Comparison of ENCODE assay signal across 10 mouse cellular contexts in genomic region chr16:23291521-23291920, GRCm38 (mm10).
DNase-seq lines count a peak whose midpoint lies in the region; ATAC-seq and TF ChIP-seq lines count a peak whose summit lies in the region.
"Had no signal": no experiment of that assay in that cellular context is flagged by ENCODE, and none has a peak within 500 bp of the region (broad histone marks: within the 10 kb centered on the region; RNA-seq: fewer than 3 reads in every experiment).

No protein-coding gene starts in this region.

- no peak overlapping the region for H3K27ac ChIP-seq in forebrain, embryonic 11.5 days (ENCODE audit: low read depth, low read length)
- no peak overlapping the region for H3K27ac ChIP-seq in forebrain, embryonic 15.5 days (replicated peaks)
- peak overlapping the region; percentile 25; the same call in 1 of the 2 replicates for H3K27ac ChIP-seq in lung, embryonic 14.5 days (ENCODE audit: low read depth)
- H3K27ac ChIP-seq: embryonic facial prominence, embryonic 15.5 days; hindbrain, embryonic 15.5 days had no signal

- no peak for TF ChIP-seq CTCF in lung, embryonic 14.5 days (IDR thresholded peaks at IDR 0.05; ENCODE audit: low read depth)
- no peak for TF ChIP-seq CTCF in lung, adult 2 months (IDR thresholded peaks at IDR 0.05; ENCODE audit: insufficient read depth, low read length)

- no peaks in the 10 kb centered on the region for H3K9me3 ChIP-seq in forebrain, embryonic 11.5 days (ENCODE audit: control insufficient read depth, low read length)
- no peaks in the 10 kb centered on the region for H3K9me3 ChIP-seq in forebrain, embryonic 15.5 days
- no peaks in the 10 kb centered on the region for H3K9me3 ChIP-seq in lung, embryonic 14.5 days (ENCODE audit: low read depth, low read length)
- H3K9me3 ChIP-seq: embryonic facial prominence, embryonic 15.5 days; hindbrain, embryonic 15.5 days had no signal

- H3K27me3 ChIP-seq in forebrain, embryonic 11.5 days (ENCODE audit: control insufficient read depth, insufficient read depth, low read length) = no peaks in the 10 kb centered on the region
- H3K27me3 ChIP-seq in forebrain, embryonic 15.5 days = no peaks in the 10 kb centered on the region
- H3K27me3 ChIP-seq in lung, embryonic 14.5 days (ENCODE audit: insufficient read depth, low read length) = no peaks in the 10 kb centered on the region
- H3K27me3 ChIP-seq: embryonic facial prominence, embryonic 15.5 days; hindbrain, embryonic 15.5 days had no signal

- intact Hi-C loops in heart, postnatal 25 days (cut with DNase I) = no loop called here

- H3K36me3 ChIP-seq in forebrain, embryonic 11.5 days (ENCODE audit: control insufficient read depth, insufficient read depth, low read length) = no peaks in the 10 kb centered on the region
- H3K36me3 ChIP-seq in forebrain, embryonic 15.5 days = no peaks in the 10 kb centered on the region
- H3K36me3 ChIP-seq in lung, embryonic 14.5 days (ENCODE audit: insufficient read depth) = peaks cover 7% of the 10 kb centered on the region; the same call in 1 of the 2 replicates
- H3K36me3 ChIP-seq: embryonic facial prominence, embryonic 15.5 days; hindbrain, embryonic 15.5 days had no signal

- TF ChIP-seq POLR2A in lung, adult 2 months (IDR thresholded peaks at IDR 0.05; ENCODE audit: borderline replicate concordance, extremely low read depth, low read depth, low read length) = no peak

- no peaks in the 10 kb centered on the region for H3K4me1 ChIP-seq in forebrain, embryonic 11.5 days (replicated peaks; ENCODE audit: control insufficient read depth, insufficient read depth, low read length)
- H3K4me1 ChIP-seq in forebrain, embryonic 15.5 days = no peaks in the 10 kb centered on the region
- peaks cover 4% of the 10 kb centered on the region; the same call in 1 of the 2 replicates for H3K4me1 ChIP-seq in lung, embryonic 14.5 days (ENCODE audit: insufficient read depth)
- H3K4me1 ChIP-seq in lung, adult 2 months (ENCODE audit: control insufficient read depth, insufficient read depth, low read length) = peaks cover 4% of the 10 kb centered on the region; the same call in 1 of the 2 replicates

- no peak overlapping the region for H3K4me3 ChIP-seq in forebrain, embryonic 11.5 days (ENCODE audit: low read depth, low read length)
- H3K4me3 ChIP-seq in forebrain, embryonic 15.5 days = no peak overlapping the region
- H3K4me3 ChIP-seq in lung, embryonic 14.5 days (ENCODE audit: low read depth, low read length) = no peak overlapping the region
- no peak overlapping the region for H3K4me3 ChIP-seq in lung, adult 2 months (replicated peaks; ENCODE audit: extremely low read depth, low read depth, low read length)
- H3K4me3 ChIP-seq: embryonic facial prominence, embryonic 15.5 days; hindbrain, embryonic 15.5 days had no signal

- no peak overlapping the region for H3K9ac ChIP-seq in forebrain, embryonic 11.5 days (ENCODE audit: low read length)
- no peak overlapping the region for H3K9ac ChIP-seq in forebrain, embryonic 15.5 days (replicated peaks)
- no peak overlapping the region for H3K9ac ChIP-seq in lung, embryonic 14.5 days
- H3K9ac ChIP-seq: embryonic facial prominence, embryonic 15.5 days; hindbrain, embryonic 15.5 days had no signal

- no peak overlapping the region for H3K4me2 ChIP-seq in forebrain, embryonic 11.5 days (ENCODE audit: low read depth, low read length, severe bottlenecking)
- no peak overlapping the region for H3K4me2 ChIP-seq in forebrain, embryonic 15.5 days (replicated peaks)
- H3K4me2 ChIP-seq in lung, embryonic 14.5 days = no peak overlapping the region
- H3K4me2 ChIP-seq: embryonic facial prominence, embryonic 15.5 days; hindbrain, embryonic 15.5 days had no signal

- no peak for ATAC-seq in forebrain, embryonic 11.5 days (replicated peaks; ENCODE audit: low FRiP score)
- ATAC-seq in forebrain, embryonic 15.5 days (replicated peaks) = no peak
- ATAC-seq in lung, embryonic 14.5 days (ENCODE audit: insufficient read depth) = no peak
- no peak for ATAC-seq in inflammation-experienced regulatory T-cells, adult 6 months

- WGBS in forebrain, embryonic 11.5 days = 80% methylated on average over 5 of the region's 5 CpGs
- 60% methylated on average over 5 of the region's 5 CpGs for WGBS in forebrain, embryonic 15.5 days
- 47% methylated on average over 5 of the region's 5 CpGs for WGBS in lung, embryonic 14.5 days
- WGBS in lung, adult 2 months = 46% methylated on average over 5 of the region's 5 CpGs

- DNase-seq in forebrain, embryonic 11.5 days (ENCODE audit: low spot score) = peak; percentile 15
- DNase-seq in lung, embryonic 14.5 days = peak; percentile 81
- DNase-seq in lung, adult 2 months = no peak
- peak; percentile 37 for DNase-seq in heart, postnatal 25 days (ENCODE audit: low spot score)
- DNase-seq in skeletal muscle tissue, adult 2 months (ENCODE audit: low read depth, low spot score) = peak; percentile 85
- DNase-seq in yolk sac, embryonic 10.5 days (ENCODE audit: low spot score) = no peak

Comparison
In these comparisons a context has a peak if more than half of its experiments do, and no peak if none do; other contexts are left out.
1. DNase-seq: peak in forebrain, embryonic 11.5 days (single experiment), lung, embryonic 14.5 days (single experiment), heart, postnatal 25 days (single experiment) and skeletal muscle tissue, adult 2 months (single experiment); none in lung, adult 2 months (single experiment) and yolk sac, embryonic 10.5 days (single experiment).